Mouse (Mus musculus): ENCODE data around the gene Qpctl. TPM values are rescaled to one million over a fixed set of nuclear protein-coding genes. Genes with fewer than 3 reads are reported as not detected.

Qpctl gene
- polyA plus RNA-seq, 1 experiment, result 5.0 TPM

- TF ChIP-seq FLI1 (IDR thresholded peaks at IDR 0.05; ENCODE audit: low read length), result no peak
- no peaks in the 10 kb centered on the region for H3K9me3 ChIP-seq
- peaks cover 62% of the 10 kb centered on the region for H3K36me3 ChIP-seq (replicated peaks; ENCODE audit: low read length)
- H3K27me3 ChIP-seq (replicated peaks), result no peaks in the 10 kb centered on the region
- no peak overlapping the region for H3K4me3 ChIP-seq (replicated peaks)
- peaks cover 59% of the 10 kb centered on the region for H3K4me1 ChIP-seq
Measured at GRCm38 (mm10) chr7:19129396-19129795, 19.7 kb downstream of the Qpctl start.

GRCm38 (mm10) chr7:19127744-19128143, 21.3 kb downstream of the Qpctl start:
- no peak for TF ChIP-seq GATA1 (IDR thresholded peaks at IDR 0.05; ENCODE audit: borderline replicate concordance, low read length)
- TF ChIP-seq FLI1 (IDR thresholded peaks at IDR 0.05; ENCODE audit: low read length), result no peak
- Histone ChIP-seq H3K36me3 (replicated peaks; ENCODE audit: low read length) (peaks cover 57% of the 10 kb centered on the region), H3K27me3 (replicated peaks) (no peaks in the 10 kb centered on the region), H3K4me1 (peaks cover 61% of the 10 kb centered on the region), H3K9me3 (no peaks in the 10 kb centered on the region), H3K4me3 (replicated peaks) (no peak overlapping the region)

- Histone ChIP-seq H3K4me1 (peaks cover 54% of the 10 kb centered on the region), H3K9me3 (no peaks in the 10 kb centered on the region), H3K27me3 (replicated peaks) (no peaks in the 10 kb centered on the region), H3K4me3 (replicated peaks) (no peak overlapping the region), H3K36me3 (replicated peaks; ENCODE audit: low read length) (peaks cover 54% of the 10 kb centered on the region)
- TF ChIP-seq FLI1 (IDR thresholded peaks at IDR 0.05; ENCODE audit: low read length) (no peak), GATA1 (IDR thresholded peaks at IDR 0.05; ENCODE audit: borderline replicate concordance, low read length) (no peak)
Measured at GRCm38 (mm10) chr7:19124713-19125112, 24.4 kb downstream of the Qpctl start.

- peak overlapping the region; percentile 38 for H3K4me3 ChIP-seq (replicated peaks)
- TF ChIP-seq GATA1 (IDR thresholded peaks at IDR 0.05; ENCODE audit: borderline replicate concordance, low read length), result no peak
- peaks cover 9% of the 10 kb centered on the region for H3K9me3 ChIP-seq
- peaks cover 43% of the 10 kb centered on the region for H3K4me1 ChIP-seq
- H3K36me3 ChIP-seq (replicated peaks; ENCODE audit: low read length), result peaks cover 34% of the 10 kb centered on the region
- H3K27me3 ChIP-seq (replicated peaks), result no peaks in the 10 kb centered on the region
Measured at GRCm38 (mm10) chr7:19121686-19122085, 27.4 kb downstream of the Qpctl start.

- peaks cover 18% of the 10 kb centered on the region for H3K36me3 ChIP-seq (replicated peaks; ENCODE audit: low read length)
- peak within 1 kb of the TSS; percentile 97 for H3K4me3 ChIP-seq (replicated peaks)
- TF ChIP-seq FLI1 (IDR thresholded peaks at IDR 0.05; ENCODE audit: low read length) (no peak), GATA1 (IDR thresholded peaks at IDR 0.05; ENCODE audit: borderline replicate concordance, low read length) (no peak)
- H3K9me3 ChIP-seq, result peaks cover 9% of the 10 kb centered on the region
- peaks cover 38% of the 10 kb centered on the region for H3K4me1 ChIP-seq
- no peaks in the 10 kb centered on the region for H3K27me3 ChIP-seq (replicated peaks)
Measured at GRCm38 (mm10) chr7:19119631-19120429, 29.3 kb downstream of the Qpctl start, which contains the start of gene Fbxo46. Gene Fbxo46 (plus strand): TSS chr7:19119859.

- no peaks in the 10 kb centered on the region for H3K27me3 ChIP-seq (replicated peaks)
- H3K36me3 ChIP-seq (replicated peaks; ENCODE audit: low read length), result peaks cover 10% of the 10 kb centered on the region
- H3K4me3 ChIP-seq (replicated peaks), result peak overlapping the region; percentile 97
- H3K4me1 ChIP-seq, result peaks cover 31% of the 10 kb centered on the region
- TF ChIP-seq GATA1 (IDR thresholded peaks at IDR 0.05; ENCODE audit: borderline replicate concordance, low read length), result no peak
- TF ChIP-seq FLI1 (IDR thresholded peaks at IDR 0.05; ENCODE audit: low read length), result no peak
- H3K9me3 ChIP-seq, result peaks cover 9% of the 10 kb centered on the region
Measured at GRCm38 (mm10) chr7:19119083-19119482, 30.0 kb downstream of the Qpctl start.

- H3K27me3 ChIP-seq (replicated peaks), result no peaks in the 10 kb centered on the region
- peaks cover 8% of the 10 kb centered on the region for H3K36me3 ChIP-seq (replicated peaks; ENCODE audit: low read length)
- peak within 1 kb of the TSS; percentile 97 for H3K4me3 ChIP-seq (replicated peaks)
- no peak for TF ChIP-seq FLI1 (IDR thresholded peaks at IDR 0.05; ENCODE audit: low read length)
- no peak for TF ChIP-seq GATA1 (IDR thresholded peaks at IDR 0.05; ENCODE audit: borderline replicate concordance, low read length)
- peaks cover 34% of the 10 kb centered on the region for H3K4me1 ChIP-seq
- peaks cover 9% of the 10 kb centered on the region for H3K9me3 ChIP-seq
Measured at GRCm38 (mm10) chr7:19118028-19118771, 30.9 kb downstream of the Qpctl start, which contains the start of gene Gm4969. Gene Gm4969 (minus strand): TSS chr7:19118368.

- H3K36me3 ChIP-seq (replicated peaks; ENCODE audit: low read length), result no peaks in the 10 kb centered on the region
- H3K27me3 ChIP-seq (replicated peaks), result peaks cover 28% of the 10 kb centered on the region
- no peaks in the 10 kb centered on the region for H3K9me3 ChIP-seq
- H3K4me1 ChIP-seq, result peaks cover 63% of the 10 kb centered on the region
- no peak overlapping the region for H3K4me3 ChIP-seq (replicated peaks)
- TF ChIP-seq FLI1 (IDR thresholded peaks at IDR 0.05; ENCODE audit: low read length) (no peak), GATA1 (IDR thresholded peaks at IDR 0.05; ENCODE audit: borderline replicate concordance, low read length) (no peak)
Measured at GRCm38 (mm10) chr7:19109565-19109964, 39.5 kb downstream of the Qpctl start.

GRCm38 (mm10) chr7:19107436-19107835, 41.7 kb downstream of the Qpctl start:
- TF ChIP-seq FLI1 (IDR thresholded peaks at IDR 0.05; ENCODE audit: low read length) (no peak), GATA1 (IDR thresholded peaks at IDR 0.05; ENCODE audit: borderline replicate concordance, low read length) (no peak)
- Histone ChIP-seq H3K27me3 (replicated peaks) (peaks cover 46% of the 10 kb centered on the region), H3K4me1 (peaks cover 70% of the 10 kb centered on the region)

GRCm38 (mm10) chr7:19104486-19104885, 44.6 kb downstream of the Qpctl start:
- no peak overlapping the region for H3K4me3 ChIP-seq (replicated peaks)
- H3K36me3 ChIP-seq (replicated peaks; ENCODE audit: low read length), result no peaks in the 10 kb centered on the region
- TF ChIP-seq FLI1 (IDR thresholded peaks at IDR 0.05; ENCODE audit: low read length) (no peak), GATA1 (IDR thresholded peaks at IDR 0.05; ENCODE audit: borderline replicate concordance, low read length) (no peak)
- peaks cover 60% of the 10 kb centered on the region for H3K4me1 ChIP-seq
- H3K9me3 ChIP-seq, result no peaks in the 10 kb centered on the region
- H3K27me3 ChIP-seq (replicated peaks), result peaks cover 63% of the 10 kb centered on the region

More at GRCm38 (mm10) chr7:19107436-19107835, 41.7 kb downstream of the Qpctl start:
- Histone ChIP-seq H3K36me3 (replicated peaks; ENCODE audit: low read length) (no peaks in the 10 kb centered on the region), H3K4me3 (replicated peaks) (no peak overlapping the region), H3K9me3 (no peaks in the 10 kb centered on the region)
